Mouse (Mus musculus): Measurements from ENCODE around the gene 4930513O06Rik. TPM values are rescaled to one million over a fixed set of nuclear protein-coding genes. Genes with fewer than 3 reads are reported as not detected.

The 4930513O06Rik gene
- polyA plus RNA-seq (2014; fragmentation: Illumina TruSeq; extraction: RNeasy Lipid Tissue Mini Kit (QIAGEN cat#74804); ENCODE audit: low read depth, low replicate concordance) = not detected

GRCm38 (mm10) chrX:139085943-139086342 lies at the start of gene 4930513O06Rik:
Gene 4930513O06Rik, plus strand, starts transcription at chrX:139086243.

GRCm38 (mm10) chrX:139085077-139085476 lies 966 bp upstream of the 4930513O06Rik start, which contains the start of gene Serpina7:
Gene Serpina7, minus strand, starts transcription at chrX:139085236.

Other genes starting within 250 kb of the 4930513O06Rik start
- 0.50 TPM for gene Nrk, start 171.8 kb upstream of the 4930513O06Rik start, polyA plus RNA-seq (2014; fragmentation: Illumina TruSeq; extraction: RNeasy Lipid Tissue Mini Kit (QIAGEN cat#74804); ENCODE audit: low read depth, low replicate concordance)
- gene Serpina7, start 1.0 kb upstream of the 4930513O06Rik start, polyA plus RNA-seq (2014; fragmentation: Illumina TruSeq; extraction: RNeasy Lipid Tissue Mini Kit (QIAGEN cat#74804); ENCODE audit: low read depth, low replicate concordance) = not detected
- not detected for gene 4933428M09Rik, start 93.0 kb downstream of the 4930513O06Rik start, polyA plus RNA-seq (2014; fragmentation: Illumina TruSeq; extraction: RNeasy Lipid Tissue Mini Kit (QIAGEN cat#74804); ENCODE audit: low read depth, low replicate concordance)
- 2.6 TPM for gene Mum1l1, start 123.8 kb downstream of the 4930513O06Rik start, polyA plus RNA-seq (2014; fragmentation: Illumina TruSeq; extraction: RNeasy Lipid Tissue Mini Kit (QIAGEN cat#74804); ENCODE audit: low read depth, low replicate concordance)
- gene Trap1a, start 247.4 kb downstream of the 4930513O06Rik start, polyA plus RNA-seq (2014; fragmentation: Illumina TruSeq; extraction: RNeasy Lipid Tissue Mini Kit (QIAGEN cat#74804); ENCODE audit: low read depth, low replicate concordance) = not detected